Mouse (Mus musculus): ENCODE data around the gene Psme4. TPM values are rescaled to one million over a fixed set of nuclear protein-coding genes. Genes with fewer than 3 reads are reported as not detected.

The Psme4 gene
- polyA plus RNA-seq, 1 experiment: 4.9 TPM

- 68% methylated on average over 3 of the region's 3 CpGs for WGBS
- TF ChIP-seq CTCF (IDR thresholded peaks at IDR 0.05; ENCODE audit: extremely low read depth, insufficient read length, insufficient replicate concordance, low read depth, low read length): no peak
- TF ChIP-seq POLR2A (IDR thresholded peaks at IDR 0.05; ENCODE audit: low read depth, low read length): no peak
- Histone ChIP-seq H3K27me3 (ENCODE audit: control insufficient read depth, insufficient read depth, low read length) (no peaks in the 10 kb centered on the region), H3K4me1 (ENCODE audit: control insufficient read depth, insufficient read depth, insufficient read length, low read length) (no peaks in the 10 kb centered on the region), H3K4me3 (ENCODE audit: low read depth, low read length) (no peak overlapping the region), H3K27ac (ENCODE audit: insufficient read depth, low read depth, low read length) (no peak overlapping the region), H3K36me3 (ENCODE audit: control insufficient read depth, insufficient read depth, low read length) (no peaks in the 10 kb centered on the region)
Observed at GRCm38 (mm10) chr11:30785497-30785896, 14.0 kb downstream of the Psme4 start.

GRCm38 (mm10) chr11:30786230-30786983, 14.9 kb downstream of the Psme4 start:
- Histone ChIP-seq H3K4me3 (ENCODE audit: low read depth, low read length) (no peak overlapping the region), H3K4me1 (ENCODE audit: control insufficient read depth, insufficient read depth, insufficient read length, low read length) (no peaks in the 10 kb centered on the region), H3K36me3 (ENCODE audit: control insufficient read depth, insufficient read depth, low read length) (no peaks in the 10 kb centered on the region), H3K27ac (ENCODE audit: insufficient read depth, low read depth, low read length) (peak overlapping the region; percentile 35; the same call in 1 of the 2 replicates), H3K27me3 (ENCODE audit: control insufficient read depth, insufficient read depth, low read length) (no peaks in the 10 kb centered on the region)
- no peak for TF ChIP-seq POLR2A (IDR thresholded peaks at IDR 0.05; ENCODE audit: low read depth, low read length)
- TF ChIP-seq CTCF (IDR thresholded peaks at IDR 0.05; ENCODE audit: extremely low read depth, insufficient read length, insufficient replicate concordance, low read depth, low read length): no peak
- WGBS: 40% methylated on average over 7 of the region's 7 CpGs

GRCm38 (mm10) chr11:30792680-30793079, 21.2 kb downstream of the Psme4 start:
- H3K27ac ChIP-seq (ENCODE audit: insufficient read depth, low read depth, low read length): no peak overlapping the region
- no peaks in the 10 kb centered on the region for H3K27me3 ChIP-seq (ENCODE audit: control insufficient read depth, insufficient read depth, low read length)
- peaks cover 2% of the 10 kb centered on the region; the same call in 1 of the 2 replicates for H3K4me1 ChIP-seq (ENCODE audit: control insufficient read depth, insufficient read depth, insufficient read length, low read length)
- 68% methylated on average over 7 of the region's 7 CpGs for WGBS
- H3K36me3 ChIP-seq (ENCODE audit: control insufficient read depth, insufficient read depth, low read length): peaks cover 4% of the 10 kb centered on the region; the same call in 1 of the 2 replicates
- H3K4me3 ChIP-seq (ENCODE audit: low read depth, low read length): no peak overlapping the region
- no peak for TF ChIP-seq CTCF (IDR thresholded peaks at IDR 0.05; ENCODE audit: extremely low read depth, insufficient read length, insufficient replicate concordance, low read depth, low read length)

- peaks cover 4% of the 10 kb centered on the region; the same call in 1 of the 2 replicates for H3K36me3 ChIP-seq (ENCODE audit: control insufficient read depth, insufficient read depth, low read length)
- H3K27ac ChIP-seq (ENCODE audit: insufficient read depth, low read depth, low read length): no peak overlapping the region
- H3K4me1 ChIP-seq (ENCODE audit: control insufficient read depth, insufficient read depth, insufficient read length, low read length): peaks cover 2% of the 10 kb centered on the region; the same call in 1 of the 2 replicates
- TF ChIP-seq CTCF (IDR thresholded peaks at IDR 0.05; ENCODE audit: extremely low read depth, insufficient read length, insufficient replicate concordance, low read depth, low read length): no peak
- TF ChIP-seq POLR2A (IDR thresholded peaks at IDR 0.05; ENCODE audit: low read depth, low read length): no peak
- H3K27me3 ChIP-seq (ENCODE audit: control insufficient read depth, insufficient read depth, low read length): no peaks in the 10 kb centered on the region
- no peak overlapping the region for H3K4me3 ChIP-seq (ENCODE audit: low read depth, low read length)
- 61% methylated on average over 1 of the region's 1 CpGs for WGBS
Observed at GRCm38 (mm10) chr11:30793753-30794152, 22.2 kb downstream of the Psme4 start.

- 89% methylated on average over 2 of the region's 2 CpGs for WGBS
- peaks cover 4% of the 10 kb centered on the region; the same call in 1 of the 2 replicates for H3K36me3 ChIP-seq (ENCODE audit: control insufficient read depth, insufficient read depth, low read length)
- H3K27ac ChIP-seq (ENCODE audit: insufficient read depth, low read depth, low read length): no peak overlapping the region
- H3K27me3 ChIP-seq (ENCODE audit: control insufficient read depth, insufficient read depth, low read length): no peaks in the 10 kb centered on the region
- H3K4me1 ChIP-seq (ENCODE audit: control insufficient read depth, insufficient read depth, insufficient read length, low read length): peaks cover 2% of the 10 kb centered on the region; the same call in 1 of the 2 replicates
- no peak overlapping the region for H3K4me3 ChIP-seq (ENCODE audit: low read depth, low read length)
- TF ChIP-seq POLR2A (IDR thresholded peaks at IDR 0.05; ENCODE audit: low read depth, low read length) (no peak), CTCF (IDR thresholded peaks at IDR 0.05; ENCODE audit: extremely low read depth, insufficient read length, insufficient replicate concordance, low read depth, low read length) (no peak)
Observed at GRCm38 (mm10) chr11:30797236-30797635, 25.7 kb downstream of the Psme4 start.

- H3K4me1 ChIP-seq (ENCODE audit: control insufficient read depth, insufficient read depth, insufficient read length, low read length): no peaks in the 10 kb centered on the region
- TF ChIP-seq POLR2A (IDR thresholded peaks at IDR 0.05; ENCODE audit: low read depth, low read length): no peak
- peak; percentile 78; the same call in 1 of the 2 replicates for TF ChIP-seq CTCF (IDR thresholded peaks at IDR 0.05; ENCODE audit: extremely low read depth, insufficient read length, insufficient replicate concordance, low read depth, low read length)
- H3K27ac ChIP-seq (ENCODE audit: insufficient read depth, low read depth, low read length): no peak overlapping the region
- 0 out of 2 replicates have a peak, but pooled peaks cover 1% of the 10 kb centered on the region for H3K36me3 ChIP-seq (ENCODE audit: control insufficient read depth, insufficient read depth, low read length)
- WGBS: 73% methylated on average over 1 of the region's 1 CpGs
- no peak overlapping the region for H3K4me3 ChIP-seq (ENCODE audit: low read depth, low read length)
- H3K27me3 ChIP-seq (ENCODE audit: control insufficient read depth, insufficient read depth, low read length): no peaks in the 10 kb centered on the region
Observed at GRCm38 (mm10) chr11:30799496-30799895, 28.0 kb downstream of the Psme4 start.

- H3K36me3 ChIP-seq (ENCODE audit: control insufficient read depth, insufficient read depth, low read length): 0 out of 2 replicates have a peak, but pooled peaks cover 2% of the 10 kb centered on the region
- no peaks in the 10 kb centered on the region for H3K4me1 ChIP-seq (ENCODE audit: control insufficient read depth, insufficient read depth, insufficient read length, low read length)
- TF ChIP-seq CTCF (IDR thresholded peaks at IDR 0.05; ENCODE audit: extremely low read depth, insufficient read length, insufficient replicate concordance, low read depth, low read length) (no peak), POLR2A (IDR thresholded peaks at IDR 0.05; ENCODE audit: low read depth, low read length) (no peak)
- H3K27ac ChIP-seq (ENCODE audit: insufficient read depth, low read depth, low read length): no peak overlapping the region
- no peak overlapping the region for H3K4me3 ChIP-seq (ENCODE audit: low read depth, low read length)
- H3K27me3 ChIP-seq (ENCODE audit: control insufficient read depth, insufficient read depth, low read length): no peaks in the 10 kb centered on the region
Observed at GRCm38 (mm10) chr11:30800091-30800490, 28.6 kb downstream of the Psme4 start.

All from small intestine, adult 2 months (tissue).